Mouse (Mus musculus) NIH3T3 (cell line): ENCODE measurements around the gene Ddb2.

Experiments
- DNase-seq: peaks from one replicate; pipeline ENCODE4 v3.0.0-alpha.2; 2012; ENCODE audit warnings: low read depth

Ddb2 gene

GRCm38 (mm10) chr2:91187431-91187830 lies 49.4 kb downstream of the Ddb2 start:
- DNase-seq = peak; percentile 65

GRCm38 (mm10) chr2:91186208-91186607 lies 50.6 kb downstream of the Ddb2 start:
- DNase-seq = no peak

- DNase-seq = peak; percentile 23
Observed at GRCm38 (mm10) chr2:91183711-91184405, 52.9 kb downstream of the Ddb2 start, which contains the start of gene Madd. TSS of gene Madd (minus strand) at chr2:91183837.

- DNase-seq = peak; percentile 95
Observed at GRCm38 (mm10) chr2:91183148-91183513, 53.7 kb downstream of the Ddb2 start.

- peak; percentile 73 for DNase-seq
Observed at GRCm38 (mm10) chr2:91182405-91183147, 54.2 kb downstream of the Ddb2 start.

- DNase-seq = no peak
Observed at GRCm38 (mm10) chr2:91182016-91182404, 54.8 kb downstream of the Ddb2 start.

- no peak for DNase-seq
Observed at GRCm38 (mm10) chr2:91180706-91181105, 56.1 kb downstream of the Ddb2 start.

GRCm38 (mm10) chr2:91179825-91180224 lies 57.0 kb downstream of the Ddb2 start:
- no peak for DNase-seq

GRCm38 (mm10) chr2:91176234-91176633 lies 60.5 kb downstream of the Ddb2 start:
- no peak for DNase-seq

GRCm38 (mm10) chr2:91175490-91175889 lies 61.3 kb downstream of the Ddb2 start:
- no peak for DNase-seq

- no peak for DNase-seq
Observed at GRCm38 (mm10) chr2:91169587-91170322, 67.0 kb downstream of the Ddb2 start.

GRCm38 (mm10) chr2:91167629-91168028 lies 69.2 kb downstream of the Ddb2 start:
- DNase-seq = no peak

- no peak for DNase-seq
Observed at GRCm38 (mm10) chr2:91164991-91165390, 71.8 kb downstream of the Ddb2 start.

- DNase-seq = no peak
Observed at GRCm38 (mm10) chr2:91163532-91163931, 73.2 kb downstream of the Ddb2 start.

GRCm38 (mm10) chr2:91162952-91163351 lies 73.8 kb downstream of the Ddb2 start:
- no peak for DNase-seq
